In genomic region chr7:97480821-97481339, GRCm38 (mm10) we compare ENCODE assay signal across 8 mouse cellular contexts. TPM values are rescaled to one million over a fixed set of nuclear protein-coding genes. Genes with fewer than 3 reads are reported as not detected.
DNase-seq lines count a peak whose midpoint lies in the region; ATAC-seq lines count a peak whose summit lies in the region.

Ints4 (plus strand) TSS chr7:97480956.

- DNase-seq in CD4-positive, CD25-positive, alpha-beta regulatory T cell, adult 2 months (ENCODE audit: low read depth, low spot score) = peak; percentile 91
- DNase-seq in fat pad, adult 2 months (ENCODE audit: extremely low read depth, low read depth, low spot score) = peak; percentile 90
- peak; percentile 94 for DNase-seq in kidney, postnatal 10 days
- DNase-seq in natural killer cell, adult 2 months (ENCODE audit: low spot score in 2 of 2) = peak; percentile 75 to 84

- H3K9me3 ChIP-seq in heart, embryonic 13.5 days = no peaks in the 10 kb centered on the region
- no peaks in the 10 kb centered on the region for H3K9me3 ChIP-seq in liver, embryonic 12.5 days (replicated peaks)
- no peaks in the 10 kb centered on the region for H3K9me3 ChIP-seq in stomach, embryonic 15.5 days

- peak; percentile 90 for ATAC-seq in heart, embryonic 13.5 days (ENCODE audit: extremely low read depth, insufficient number of reproducible peaks, low FRiP score, low TSS enrichment)
- ATAC-seq in liver, embryonic 12.5 days = peak; percentile 98
- peak; percentile 99 for ATAC-seq in stomach, embryonic 15.5 days (ENCODE audit: insufficient read depth, low FRiP score, low read depth)

- H3K4me3 ChIP-seq in brown adipose tissue, adult 24 weeks (ENCODE audit: insufficient read depth, low read depth, low read length) = peak within 1 kb of the TSS; percentile 69
- H3K4me3 ChIP-seq in heart, embryonic 13.5 days = peak within 1 kb of the TSS; percentile 67
- H3K4me3 ChIP-seq in liver, embryonic 12.5 days = peak within 1 kb of the TSS; percentile 72
- H3K4me3 ChIP-seq in stomach, embryonic 15.5 days (replicated peaks) = peak within 1 kb of the TSS; percentile 62

- no peaks in the 10 kb centered on the region for H3K27me3 ChIP-seq in heart, embryonic 13.5 days (replicated peaks)
- H3K27me3 ChIP-seq in liver, embryonic 12.5 days (replicated peaks) = no peaks in the 10 kb centered on the region
- H3K27me3 ChIP-seq in stomach, embryonic 15.5 days (replicated peaks) = no peaks in the 10 kb centered on the region

- peaks cover 2% of the 10 kb centered on the region; the same call in 1 of the 2 replicates for H3K4me1 ChIP-seq in brown adipose tissue, adult 24 weeks (ENCODE audit: control insufficient read depth, insufficient read depth, insufficient read length, low read length)
- H3K4me1 ChIP-seq in heart, embryonic 13.5 days = peaks cover 22% of the 10 kb centered on the region
- peaks cover 23% of the 10 kb centered on the region for H3K4me1 ChIP-seq in liver, embryonic 12.5 days
- H3K4me1 ChIP-seq in stomach, embryonic 15.5 days = peaks cover 9% of the 10 kb centered on the region

- H3K27ac ChIP-seq in brown adipose tissue, adult 24 weeks (replicated peaks; ENCODE audit: low read depth, low read length) = 0 out of 2 replicates have a peak within 1 kb of the TSS, but pooled peaks have one; percentile 29
- H3K27ac ChIP-seq in heart, embryonic 13.5 days (replicated peaks) = peak within 1 kb of the TSS; percentile 68
- H3K27ac ChIP-seq in liver, embryonic 12.5 days = peak within 1 kb of the TSS; percentile 74
- peak within 1 kb of the TSS; percentile 77; the same call in 1 of the 2 replicates for H3K27ac ChIP-seq in stomach, embryonic 15.5 days

- H3K4me2 ChIP-seq in heart, embryonic 13.5 days = peak within 1 kb of the TSS; percentile 84
- H3K4me2 ChIP-seq in liver, embryonic 12.5 days = peak within 1 kb of the TSS; percentile 85
- H3K4me2 ChIP-seq in stomach, embryonic 15.5 days = peak within 1 kb of the TSS; percentile 72

- peak within 1 kb of the TSS; percentile 81 for H3K9ac ChIP-seq in heart, embryonic 13.5 days
- H3K9ac ChIP-seq in liver, embryonic 12.5 days = peak within 1 kb of the TSS; percentile 71
- peak within 1 kb of the TSS; percentile 62 for H3K9ac ChIP-seq in stomach, embryonic 15.5 days

- H3K36me3 ChIP-seq in heart, embryonic 13.5 days = peaks cover 12% of the 10 kb centered on the region
- H3K36me3 ChIP-seq in liver, embryonic 12.5 days = peaks cover 14% of the 10 kb centered on the region
- peaks cover 7% of the 10 kb centered on the region; the same call in 1 of the 2 replicates for H3K36me3 ChIP-seq in stomach, embryonic 15.5 days

- WGBS in heart, embryonic 13.5 days = under 1% methylated on average over 24 of the region's 24 CpGs
- WGBS in liver, embryonic 12.5 days (ENCODE audit: insufficient replicate concordance) = under 1% methylated on average over 24 of the region's 24 CpGs
- under 1% methylated on average over 24 of the region's 24 CpGs for WGBS in stomach, embryonic 15.5 days

RNA-seq across cellular contexts. Expression of gene Ints4, which starts in this region (rescaled TPM):
- 18.9 and 20.0 TPM in 2 replicates for polyA plus RNA-seq in brown adipose tissue, adult 24 weeks (2012; ENCODE audit: insufficient read depth, insufficient read length, missing spikeins)
- 30.1 and 32.4 TPM in 2 replicates for polyA plus RNA-seq in heart, embryonic 13.5 days (2015; fragmentation: Nextera tagmentation; extraction: Ambion mirVana)
- polyA plus RNA-seq in liver, embryonic 12.5 days (2016; fragmentation: Nextera tagmentation; extraction: Ambion mirVana) = 32.2 and 33.4 TPM in 2 replicates
- 44.1 and 47.2 TPM in 2 replicates for polyA plus RNA-seq in stomach, embryonic 15.5 days (2015; fragmentation: Nextera tagmentation; extraction: Ambion mirVana)

Comparison
In these comparisons a context has a peak if more than half of its experiments do, and no peak if none do; other contexts are left out.
1. Peak in every context shown above with its lines: DNase-seq, ATAC-seq, H3K4me3 ChIP-seq and H3K27ac ChIP-seq.